Mouse (Mus musculus) activated CD4-positive, CD25-positive, alpha-beta regulatory T cell, adult 4 months (primary cell): Measurements from ENCODE around the gene Robo2. TPM values are rescaled to one million over a fixed set of nuclear protein-coding genes. Genes with fewer than 3 reads are reported as not detected.

Experiments used
- ATAC-seq: one replicate; pipeline ENCODE4 v1.8.0; 2017
- polyA plus RNA-seq, 2 experiments: library from polyadenylated mRNA; unstranded; fragments of 100-300 nt; shearing (Covaris generic); gene quantifications; one replicate each; pipeline ENCODE4 v1.2.1; 2017

The Robo2 gene
- polyA plus RNA-seq, 2 experiments from 2014 or later = 0.15 to 0.86 TPM

DNA sequence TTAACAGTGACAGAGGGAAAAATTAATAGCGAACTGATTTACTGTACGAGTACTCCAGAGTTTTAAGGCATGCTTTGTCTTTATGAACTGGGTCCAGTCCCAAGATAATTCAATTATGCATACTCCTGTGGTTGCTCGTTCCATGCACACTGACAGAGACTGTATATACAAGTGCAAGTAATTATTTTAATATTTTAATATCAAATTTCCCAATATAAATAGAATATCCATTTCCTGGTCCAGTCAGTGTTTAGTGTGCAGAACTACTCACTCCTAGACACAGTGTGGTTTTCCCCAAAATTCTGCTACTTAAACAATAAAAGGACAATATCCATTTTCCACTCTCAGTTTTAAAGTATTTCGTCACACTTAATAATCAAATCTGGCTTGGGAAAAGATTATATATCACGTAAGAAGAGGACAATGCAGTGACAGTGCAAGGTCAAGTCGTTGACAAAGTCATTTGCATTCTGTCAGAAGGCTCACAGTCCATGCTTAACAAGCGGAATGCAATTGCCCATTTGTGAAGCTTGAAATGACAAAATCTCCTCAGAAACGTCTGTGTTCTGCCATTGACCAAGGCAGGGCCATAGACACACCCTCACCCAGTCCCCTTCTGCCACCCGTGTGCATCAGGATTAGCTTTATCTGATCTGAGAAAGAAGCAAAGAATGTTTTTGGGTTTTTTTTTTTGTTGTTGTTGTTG is 89.8 kb downstream of the Robo2 start:
- no peak for ATAC-seq

DNA sequence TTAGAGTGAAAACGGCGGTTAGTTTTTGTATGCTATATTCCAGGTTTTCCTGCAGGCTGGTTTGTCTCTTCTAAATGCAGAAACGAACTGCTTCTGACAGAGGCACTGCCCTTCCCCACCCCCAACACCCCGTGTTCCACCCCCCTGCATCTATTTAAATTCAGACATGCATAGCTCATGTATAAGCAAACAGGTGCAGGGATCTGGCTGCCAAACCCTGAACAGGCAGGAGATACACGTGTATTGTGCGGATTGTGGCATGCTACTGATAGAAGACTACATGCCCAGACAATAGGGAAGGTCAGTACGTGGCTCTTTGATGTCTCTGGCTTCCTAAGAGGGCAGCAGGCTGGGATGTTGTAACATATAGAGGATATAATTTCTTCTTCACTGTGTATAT is 95.5 kb downstream of the Robo2 start:
- ATAC-seq = no peak

DNA sequence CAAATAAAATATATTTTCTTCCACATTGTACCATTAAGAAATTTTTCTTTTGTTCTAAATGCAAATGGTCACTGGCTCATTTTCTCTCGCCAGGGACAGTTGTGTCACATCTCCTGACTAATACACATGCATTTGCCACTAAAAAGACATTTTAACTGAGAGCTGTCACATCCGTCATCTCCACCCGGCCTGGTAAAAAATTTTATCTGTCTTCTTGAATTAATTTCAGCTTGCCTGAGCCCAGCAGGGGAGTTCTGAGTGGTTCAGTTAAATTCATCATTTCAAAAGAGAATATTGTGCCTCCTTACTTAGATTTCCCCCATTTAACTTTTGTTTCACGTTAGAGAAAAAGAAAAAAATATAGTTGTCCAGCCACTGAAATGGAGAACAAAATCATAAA is 98.4 kb downstream of the Robo2 start:
- no peak for ATAC-seq

DNA sequence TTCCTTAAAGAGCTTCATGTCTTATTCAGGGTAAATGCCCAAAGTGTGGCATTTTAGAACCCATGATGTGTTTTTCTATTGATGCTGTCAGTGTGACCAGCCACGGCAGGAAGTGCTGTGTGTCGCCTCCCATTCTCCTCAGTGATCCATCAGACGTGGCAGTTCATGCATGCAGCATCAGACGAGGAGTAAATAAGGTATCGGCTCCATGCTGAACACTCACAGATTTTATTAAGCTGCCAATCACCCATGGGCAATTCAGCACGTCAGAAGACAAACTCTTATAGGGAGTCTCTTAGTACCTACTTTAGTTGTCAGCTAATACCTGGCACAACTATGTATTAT is 104.1 kb downstream of the Robo2 start:
- no peak for ATAC-seq

DNA sequence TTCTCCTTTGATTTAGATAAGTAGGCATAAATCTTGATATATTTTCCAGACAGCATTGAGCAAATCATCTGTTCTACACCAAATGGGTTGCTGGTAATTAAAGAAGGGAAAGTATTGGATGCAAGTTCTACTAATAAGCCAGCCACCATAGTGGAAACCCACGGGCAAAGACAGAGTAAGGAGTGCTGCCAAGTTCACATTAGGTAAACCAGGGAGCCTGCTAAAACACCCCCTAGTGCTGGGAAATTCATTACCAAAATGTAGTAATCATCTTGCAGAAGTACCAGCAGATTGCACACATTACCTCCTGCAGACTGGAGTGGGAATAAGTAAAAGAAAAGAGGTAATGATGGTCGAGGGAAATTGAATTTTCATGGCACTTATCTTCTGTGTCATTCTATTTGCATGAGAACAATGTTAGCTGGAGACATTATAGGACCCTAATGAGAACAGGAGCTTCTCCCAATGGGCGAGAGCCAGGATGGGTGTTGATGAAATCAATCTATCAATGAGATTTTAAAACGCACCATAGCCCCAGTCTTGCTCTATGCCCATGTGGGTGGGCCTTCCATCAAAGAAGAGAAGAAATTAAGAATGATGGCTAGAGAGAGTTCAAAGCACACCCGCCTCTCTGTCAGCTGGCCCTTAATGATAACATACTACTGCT is 104.6 kb downstream of the Robo2 start:
- ATAC-seq = no peak

DNA sequence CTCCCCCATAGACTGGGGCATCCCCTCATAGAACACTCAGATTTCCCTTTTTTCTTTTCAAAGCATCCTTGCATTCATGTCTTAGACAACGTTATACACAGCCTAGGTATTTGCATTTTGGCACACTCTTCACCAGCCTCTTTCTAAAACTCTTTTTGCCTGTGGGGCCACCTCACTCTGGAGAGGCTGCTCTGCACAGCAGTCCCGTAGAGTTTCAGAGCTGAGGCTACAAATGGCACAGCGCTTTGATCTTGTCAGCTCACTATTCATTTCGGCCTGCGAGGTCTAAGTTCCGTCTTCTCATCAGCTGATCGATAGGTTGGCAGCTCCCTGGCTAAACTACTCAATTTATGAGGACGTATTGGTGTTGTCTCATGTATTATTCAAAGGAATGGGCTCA is 123.7 kb downstream of the Robo2 start:
- no peak for ATAC-seq

DNA sequence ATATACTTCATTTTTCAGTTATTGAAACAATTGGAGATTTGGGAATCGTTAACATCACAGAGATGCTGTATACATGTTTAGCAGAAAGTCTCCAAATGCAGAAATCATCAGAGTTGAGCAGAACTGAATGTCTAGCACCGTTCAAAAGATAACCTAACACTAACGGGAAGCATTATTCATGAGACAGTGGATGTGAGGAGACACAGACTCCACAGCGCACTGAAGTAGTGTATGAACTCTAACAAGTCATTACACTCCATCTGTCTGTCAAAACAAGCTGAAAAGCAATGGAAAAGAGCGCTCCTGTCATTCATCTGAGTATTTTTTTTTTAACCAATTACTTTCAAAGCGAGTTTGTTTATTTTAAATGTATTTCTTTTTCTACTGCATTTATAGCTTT is 129.1 kb downstream of the Robo2 start:
- no peak for ATAC-seq

DNA sequence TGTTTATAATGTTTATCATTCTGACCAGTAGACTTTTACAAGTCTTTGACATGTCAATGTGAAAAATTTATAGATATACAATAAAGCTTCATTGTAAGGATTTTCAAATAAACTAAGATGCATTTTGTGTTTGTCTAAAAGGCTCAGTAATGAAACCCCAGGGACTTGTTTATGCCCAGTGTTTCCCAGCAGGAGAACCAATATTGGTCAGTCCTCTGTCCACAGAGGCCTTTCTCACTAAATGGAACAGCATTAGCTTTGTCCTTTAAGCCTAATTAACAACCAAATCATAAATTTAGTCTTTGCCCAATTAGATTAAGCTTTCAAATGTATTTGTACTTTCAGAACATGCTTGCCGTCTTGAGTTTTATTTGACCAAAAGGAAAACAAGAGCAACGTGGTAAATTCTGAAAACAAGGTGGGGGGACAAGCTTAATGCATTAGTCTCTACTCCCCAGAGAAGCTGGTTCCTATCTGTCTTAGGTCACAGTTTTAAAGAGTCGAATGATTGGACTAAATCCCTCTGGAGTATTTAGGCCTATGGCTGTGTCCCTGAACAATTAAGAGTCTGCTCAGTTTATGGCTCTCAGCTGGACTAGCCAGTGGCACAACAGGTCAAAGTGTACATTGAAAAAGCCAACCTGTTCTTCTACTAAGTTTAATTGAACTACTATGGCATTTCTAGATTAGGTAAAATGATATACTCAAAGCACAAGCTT is 134.6 kb downstream of the Robo2 start:
- no peak for ATAC-seq

DNA sequence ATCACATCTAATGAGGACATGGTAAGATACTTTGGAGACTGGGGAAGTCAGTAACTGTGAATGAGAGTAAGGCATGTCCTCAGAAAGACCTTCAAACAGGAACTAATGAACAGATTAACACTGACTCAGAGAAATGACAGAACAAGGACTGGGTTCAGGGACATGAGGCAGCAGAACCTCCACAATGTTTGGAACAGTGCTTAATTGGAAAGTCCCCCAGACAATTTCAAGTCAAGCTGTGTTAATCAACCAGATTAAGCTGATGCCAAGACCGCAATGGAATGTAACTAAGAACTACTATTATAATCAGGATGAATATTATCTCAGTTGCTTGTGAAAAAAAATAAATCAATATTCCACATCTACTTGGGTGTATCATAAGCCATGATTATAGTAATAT is 137.0 kb downstream of the Robo2 start:
- no peak for ATAC-seq

DNA sequence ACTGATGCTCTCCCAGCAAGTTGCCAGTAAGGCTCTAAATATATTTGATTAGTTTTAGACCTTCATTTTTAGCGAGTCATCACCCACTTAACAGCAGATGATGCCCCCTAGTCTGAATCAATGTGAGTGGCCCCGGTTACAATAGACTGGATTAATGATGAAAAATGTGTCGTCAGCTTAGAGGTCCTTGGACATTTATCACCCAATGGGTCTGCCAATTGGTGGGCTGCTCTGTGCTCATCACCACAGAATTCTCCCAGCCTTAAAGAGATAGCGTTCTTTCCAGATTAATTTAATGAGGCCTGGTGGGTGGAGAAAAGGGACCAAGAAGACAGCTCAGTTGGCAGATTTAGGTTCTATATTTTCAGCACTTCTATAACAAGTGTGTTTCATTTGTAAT is 138.6 kb downstream of the Robo2 start:
- no peak for ATAC-seq

DNA sequence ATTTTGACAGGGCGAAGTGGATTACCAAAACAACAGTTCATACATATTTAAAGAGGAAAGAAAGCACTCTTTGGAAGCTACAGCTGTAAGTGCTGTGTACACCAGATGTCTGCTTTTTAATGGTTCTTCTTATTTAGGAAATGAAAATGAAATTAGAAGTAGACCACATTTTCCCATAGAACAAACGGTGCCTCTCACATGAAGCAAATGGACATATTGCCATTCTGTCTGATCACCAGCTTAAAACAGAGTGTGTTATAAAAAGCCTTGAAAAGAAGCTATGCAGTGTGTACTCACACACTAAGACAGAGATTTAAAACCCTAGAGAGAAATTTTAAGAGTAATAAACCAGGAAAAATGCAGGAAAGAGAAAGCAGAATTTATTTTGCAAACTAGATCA is 153.4 kb downstream of the Robo2 start:
- no peak for ATAC-seq

DNA sequence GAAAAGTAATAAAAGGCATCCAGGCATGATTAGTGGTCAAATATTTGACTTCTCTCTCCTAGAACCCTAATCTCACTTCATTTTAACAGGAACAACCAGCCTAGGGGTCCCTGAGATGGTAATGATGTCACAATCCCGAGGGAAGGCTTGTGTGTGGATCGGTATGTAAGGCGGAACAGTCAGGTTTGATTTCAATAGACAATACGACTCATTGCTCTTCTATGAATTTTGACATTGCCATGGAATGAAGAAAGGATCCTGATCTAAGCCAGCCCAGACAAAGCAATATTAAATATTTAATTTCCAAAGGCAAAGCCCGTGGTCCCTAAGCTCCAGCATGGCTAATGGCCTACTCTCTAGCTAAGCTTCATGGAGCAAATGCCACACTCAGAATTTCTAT is 167.2 kb downstream of the Robo2 start:
- ATAC-seq = no peak

DNA sequence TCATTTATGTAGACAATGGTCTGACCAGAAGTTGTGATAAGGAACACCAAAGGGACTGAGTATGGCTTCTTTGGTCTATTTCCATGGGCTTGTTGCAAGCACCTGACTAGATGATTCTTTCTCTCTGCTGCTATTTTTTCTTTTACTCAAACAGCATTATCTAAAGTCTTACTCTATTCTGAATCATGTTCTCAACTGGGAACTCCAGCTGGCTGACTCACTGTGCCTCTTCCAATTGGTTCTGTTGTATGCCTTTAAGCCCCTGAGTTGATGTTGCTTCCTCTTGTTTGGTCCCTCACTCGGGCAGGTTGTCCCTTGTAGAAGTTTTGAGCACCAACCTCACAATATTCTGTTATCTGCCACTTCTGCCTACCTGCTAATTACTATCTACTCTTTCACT is 170.1 kb downstream of the Robo2 start:
- no peak for ATAC-seq

DNA sequence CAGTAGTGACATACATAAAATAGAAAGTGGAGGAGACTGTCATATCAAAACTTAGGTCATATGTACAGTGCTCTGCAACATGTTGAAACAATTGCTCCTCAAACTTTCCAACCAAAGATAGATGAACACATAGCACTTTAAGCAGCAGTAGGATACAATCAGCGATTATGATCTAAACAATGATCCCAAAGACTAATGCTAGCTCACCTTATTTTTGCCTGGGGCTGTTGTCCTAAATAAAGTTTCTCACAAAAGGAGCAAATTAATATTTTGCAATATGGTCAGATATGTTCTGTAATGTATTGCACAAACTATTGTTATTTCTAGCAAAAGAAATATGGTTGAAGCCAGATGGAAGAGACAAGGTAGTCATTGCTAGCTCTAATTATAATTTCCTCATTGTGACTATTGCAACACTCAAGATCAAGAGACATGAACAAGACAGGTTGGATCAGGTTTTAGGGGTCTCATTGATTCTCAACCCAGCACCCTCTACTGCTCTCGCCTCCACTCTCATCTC is 174.2 kb downstream of the Robo2 start:
- no peak for ATAC-seq

DNA sequence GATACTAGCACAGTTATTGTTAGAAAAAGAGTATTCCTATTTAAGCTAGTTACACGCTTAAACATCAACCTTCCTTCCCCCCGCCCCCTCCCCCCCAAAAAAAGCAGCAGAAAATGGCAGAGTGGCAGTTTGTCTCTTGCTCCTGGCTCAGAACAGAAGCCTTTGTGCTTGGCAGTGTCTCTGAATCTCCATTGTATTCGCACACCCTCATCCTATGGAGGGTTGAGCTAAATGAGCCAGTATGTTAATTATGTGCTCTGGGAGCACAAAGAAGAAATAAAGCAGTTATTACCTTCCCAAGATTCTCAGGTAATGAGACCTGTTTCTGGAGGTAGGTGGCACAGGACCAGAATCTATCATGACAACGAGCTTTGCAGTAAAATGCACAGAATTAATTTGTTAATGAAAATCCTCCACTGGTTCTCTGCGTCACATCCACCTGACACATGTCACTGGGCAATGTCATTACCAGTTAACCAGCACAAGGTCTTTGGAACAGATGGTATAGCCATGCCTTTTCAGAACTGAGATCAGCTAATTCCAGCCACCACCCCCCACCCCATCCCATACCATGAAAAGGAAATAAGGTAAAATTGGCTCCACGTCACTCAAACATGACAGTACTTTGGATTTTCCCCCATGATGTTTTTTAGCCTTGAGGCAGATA is 177.1 kb downstream of the Robo2 start:
- ATAC-seq = no peak

DNA sequence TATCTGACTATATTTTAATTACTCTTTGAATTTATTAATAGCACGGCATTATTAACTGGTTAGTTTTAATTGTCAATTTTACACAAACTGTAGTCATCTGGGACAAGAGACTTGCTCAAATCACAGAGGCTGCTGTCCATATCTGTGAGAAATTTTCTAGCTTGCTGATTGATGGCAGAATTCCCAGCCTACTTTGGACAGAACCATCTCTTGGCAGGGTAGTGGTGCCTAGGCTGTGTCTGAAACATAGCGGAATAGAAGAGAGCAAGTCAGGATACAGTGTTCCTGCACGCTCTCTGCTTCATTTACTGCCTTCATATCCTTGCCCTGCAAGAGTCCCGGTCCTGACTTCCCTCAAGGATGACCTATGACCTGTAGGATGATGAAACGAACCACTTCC is 178.0 kb downstream of the Robo2 start:
- ATAC-seq = no peak

DNA sequence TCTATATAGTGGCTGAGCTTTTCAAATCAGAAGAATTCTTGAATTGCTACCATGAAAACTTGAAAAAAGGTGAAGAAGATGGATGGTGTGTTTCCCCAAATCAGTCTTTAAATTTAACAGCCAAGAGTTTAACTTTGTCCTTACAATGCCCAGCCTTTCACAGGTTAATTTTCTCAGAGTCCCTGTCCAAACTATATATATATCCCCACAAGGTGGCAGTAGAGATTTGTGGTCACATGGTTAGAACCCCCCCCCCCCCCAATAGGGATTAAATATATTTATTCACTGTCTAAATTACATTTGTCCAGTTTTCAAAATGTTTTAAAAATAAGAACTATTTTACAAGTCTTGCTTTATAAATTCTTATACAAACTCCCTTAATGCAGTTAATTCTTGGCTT is 184.3 kb downstream of the Robo2 start:
- ATAC-seq = no peak

DNA sequence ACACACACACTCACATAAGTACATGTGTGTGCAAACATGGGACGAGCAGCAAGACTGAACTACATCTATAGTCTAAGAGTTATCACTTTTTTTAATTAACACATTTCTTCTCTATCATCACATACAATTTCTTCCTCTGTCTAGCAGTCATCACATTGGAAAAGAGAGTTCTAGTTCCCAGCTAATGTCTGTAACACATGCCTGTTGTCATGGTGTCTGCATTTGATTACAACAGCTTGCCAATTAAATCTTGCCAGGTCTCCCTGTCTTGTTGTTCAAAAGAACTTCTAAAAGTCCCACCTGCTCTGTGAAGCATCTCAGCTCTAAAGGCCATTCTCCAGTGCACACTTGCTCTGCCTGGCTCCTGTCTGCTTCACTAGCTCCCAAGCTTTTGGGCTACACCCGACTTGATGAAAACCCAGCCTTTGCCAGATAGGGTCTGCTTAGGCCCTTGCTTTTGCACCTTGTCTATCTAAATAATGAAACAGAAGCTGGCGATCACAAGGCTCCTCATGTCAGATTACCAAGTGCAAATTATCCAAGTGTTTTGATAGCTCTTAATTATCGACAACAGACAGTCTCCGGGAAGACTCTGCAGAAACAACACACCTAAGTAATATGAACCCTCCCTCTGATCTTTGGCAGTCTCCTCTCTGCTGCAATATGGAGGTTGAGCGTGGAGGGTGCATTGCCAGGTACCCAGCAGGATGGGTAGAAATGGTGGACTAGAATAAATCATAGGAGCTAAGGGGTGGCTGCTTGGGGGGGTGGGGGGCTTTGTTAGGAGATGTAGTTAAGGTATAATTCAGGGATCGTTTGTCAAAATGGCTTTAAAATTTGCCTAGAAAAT is 186.0 kb downstream of the Robo2 start:
- ATAC-seq = no peak

DNA sequence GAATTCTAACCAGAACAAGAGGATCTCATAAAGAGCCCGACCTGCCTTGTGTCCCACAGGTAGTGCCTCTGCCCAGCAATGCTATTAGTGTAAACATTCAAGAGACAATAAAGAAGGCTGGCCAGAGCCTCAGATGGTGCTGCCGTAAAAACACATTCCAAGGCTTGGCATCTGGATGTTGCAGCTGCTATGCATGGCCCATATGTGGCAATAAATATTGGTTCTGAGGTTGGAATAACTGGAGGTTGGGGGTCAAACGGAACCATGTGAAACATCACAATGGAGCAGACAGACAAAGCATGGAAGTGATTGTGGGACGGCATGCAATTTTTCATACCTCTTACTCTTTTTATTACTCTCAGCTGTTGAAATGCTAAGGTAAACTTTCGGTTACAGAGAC is 189.1 kb downstream of the Robo2 start:
- no peak for ATAC-seq

DNA sequence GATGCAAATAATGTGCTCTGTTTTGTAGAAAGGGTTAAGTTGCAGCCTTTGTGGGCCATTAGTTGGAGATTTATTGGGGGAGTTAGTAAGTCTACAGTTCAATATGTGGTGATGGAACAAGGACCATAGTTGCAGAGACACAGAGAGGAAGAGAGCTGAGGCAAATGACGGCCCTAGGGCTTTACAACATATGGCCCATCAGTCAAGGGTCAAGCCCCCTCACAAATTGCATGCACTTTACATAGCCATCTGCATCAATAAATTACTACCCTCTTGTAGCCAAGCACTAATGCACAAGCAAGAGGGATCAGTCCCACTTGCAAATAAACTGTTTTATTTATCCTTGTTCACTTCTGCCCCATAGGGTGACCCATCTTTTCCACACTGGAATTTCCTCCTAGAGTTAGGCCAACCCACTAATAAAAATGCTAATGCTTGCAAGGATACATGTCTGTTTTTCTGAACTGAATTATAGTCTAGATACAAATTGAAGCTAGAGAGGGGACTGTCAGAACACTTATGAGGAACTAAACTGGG is 194.7 kb downstream of the Robo2 start:
- no peak for ATAC-seq

DNA sequence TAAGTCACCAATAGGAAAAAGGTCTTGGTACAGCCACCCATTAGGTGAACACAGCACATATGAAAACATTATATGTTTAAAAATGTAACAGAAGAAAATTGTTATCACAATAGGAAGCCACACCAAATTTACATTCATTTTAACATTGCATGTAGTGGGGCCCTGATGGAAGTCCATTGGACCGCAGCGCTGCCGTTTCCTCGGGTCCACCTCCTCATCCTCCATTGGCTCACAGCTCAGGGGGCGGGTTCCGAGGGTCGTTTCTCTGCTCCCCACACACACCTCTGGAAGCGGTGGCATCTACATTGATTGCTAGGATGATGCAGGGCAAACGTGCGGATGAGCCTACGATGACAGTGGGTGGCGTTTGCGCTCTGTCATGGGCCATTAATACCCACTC is 195.8 kb downstream of the Robo2 start:
- ATAC-seq = no peak

DNA sequence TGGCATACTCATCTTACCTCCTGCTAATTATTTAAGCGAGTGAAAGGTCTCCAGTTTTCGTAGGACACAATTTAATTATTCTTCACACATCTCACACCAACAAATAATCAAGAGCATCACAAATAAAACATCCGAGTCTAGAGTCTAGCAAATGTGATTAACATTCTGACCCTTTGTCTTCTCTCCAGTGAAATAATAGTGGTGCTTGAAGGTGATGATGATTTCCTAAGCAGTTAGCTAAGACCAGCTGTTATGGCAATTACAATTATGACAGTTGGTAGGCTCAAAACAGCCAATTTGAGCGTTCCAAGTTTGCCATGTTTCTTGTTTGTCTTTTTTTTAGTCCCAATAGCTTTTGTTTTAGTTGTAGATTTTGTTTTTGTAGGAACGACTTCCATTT is 210.9 kb downstream of the Robo2 start:
- ATAC-seq = no peak
